Mouse (Mus musculus) heart, adult 8-10 months (tissue): ENCODE measurements around the gene Pbld1. TPM values are rescaled to one million over a fixed set of nuclear protein-coding genes. Genes with fewer than 3 reads are reported as not detected.

ENCODE experiments used
- total RNA-seq, 4 experiments: library from RNA; stranded (reverse); gene quantifications; 2 replicates each; pipeline ENCODE4 v1.2.4; 2022

Gene Pbld1
- total RNA-seq, 4 experiments from 2014 or later: 1.0 to 2.8 (median 2.0) TPM

Other genes starting within 250 kb of the Pbld1 start
- 1 to 10 TPM; 4.2 to 8.8 (median 6.8) TPM for gene Tet1, start 151.2 kb upstream of the Pbld1 start, total RNA-seq
- gene Slc25a16, start 139.5 kb upstream of the Pbld1 start, total RNA-seq: 10 to 100 TPM; 23.4 to 29.5 (median 23.9) TPM
- under 1 TPM; 0.38 to 0.66 (median 0.57) TPM for gene Dna2, start 113.1 kb upstream of the Pbld1 start, total RNA-seq
- 10 to 100 TPM in 2 of 4 experiments, 1 to 10 TPM in 2; 6.4 to 10.8 (median 9.6) TPM for gene Rufy2, start 79.9 kb upstream of the Pbld1 start, total RNA-seq
- 10 to 100 TPM; 28.4 to 38.8 (median 30.2) TPM for gene Hnrnph3, start 35.9 kb upstream of the Pbld1 start, total RNA-seq
- 10 to 100 TPM in 2 of 4 experiments, 1 to 10 TPM in 2; 8.9 to 13.2 (median 10.3) TPM for gene Pbld2, start 35.8 kb upstream of the Pbld1 start, total RNA-seq
- gene Atoh7, start 39.5 kb downstream of the Pbld1 start, total RNA-seq: not detected
- 100 to 1,000 TPM in 3 of 4 experiments, 10 to 100 TPM in 1; 99.8 to 126 (median 104) TPM for gene Mypn, start 143.8 kb downstream of the Pbld1 start, total RNA-seq
- gene Herc4, start 183.6 kb downstream of the Pbld1 start, total RNA-seq: 10 to 100 TPM; 28.2 to 34.3 (median 31.5) TPM